ENCODE assay signal across 10 mouse cellular contexts in the genomic region with DNA sequence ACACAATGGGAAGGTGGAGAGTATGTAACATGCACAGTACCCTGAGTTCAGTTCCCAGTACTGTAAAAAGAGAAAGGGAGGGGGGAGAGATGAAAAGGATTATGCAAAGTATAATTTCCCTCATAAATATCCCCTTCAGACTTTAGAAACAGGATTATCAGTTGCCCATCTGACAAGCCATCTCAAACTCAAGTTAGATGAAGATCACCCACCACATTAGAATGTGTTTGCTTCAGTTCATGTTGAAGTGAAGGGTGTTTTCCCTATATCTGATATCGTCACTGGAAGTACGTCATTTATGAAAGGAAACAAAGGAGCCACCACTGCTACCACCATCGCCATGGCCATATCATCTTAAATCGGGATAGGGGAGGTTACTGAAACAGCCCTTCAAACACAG. TPM values are rescaled to one million over a fixed set of nuclear protein-coding genes. Genes with fewer than 3 reads are reported as not detected.
DNase-seq lines count a peak whose midpoint lies in the region; TF ChIP-seq lines count a peak whose summit lies in the region.
"Had no signal": no experiment of that assay in that cellular context is flagged by ENCODE, and none has a peak within 500 bp of the region (broad histone marks: within the 10 kb centered on the region; RNA-seq: fewer than 3 reads in every experiment).

A gene (plus strand): TSS at position 301 of the 400 bp plus-strand sequence.

- WGBS in kidney, adult 2 months = 94% methylated on average over 4 of the region's 4 CpGs
- WGBS in macrophage (ENCODE audit: missing documents) = 100% methylated on average over 4 of the region's 4 CpGs

- H3K79me2 ChIP-seq in macrophage (ENCODE audit: inconsistent target) = no peaks in the 10 kb centered on the region

- no peak for TF ChIP-seq POLR2A in kidney, adult 2 months (IDR thresholded peaks at IDR 0.05; ENCODE audit: low read depth, low read length)

- no peak within 1 kb of the TSS for H3K4me3 ChIP-seq in kidney, adult 2 months (ENCODE audit: insufficient read depth, low read depth, low read length)
- no peak within 1 kb of the TSS; the same call in 1 of the 2 replicates for H3K4me3 ChIP-seq in macrophage (ENCODE audit: inconsistent target)
- H3K4me3 ChIP-seq: heart, embryonic 13.5 days; limb, embryonic 13.5 days had no signal

- no peak for TF ChIP-seq CTCF in kidney, adult 2 months (conservative IDR thresholded peaks at IDR 0.05; ENCODE audit: insufficient read depth, insufficient read length, low read depth, low read length)

- no peaks in the 10 kb centered on the region for H3K4me1 ChIP-seq in kidney, adult 2 months (ENCODE audit: control insufficient read depth, insufficient read depth, low read length)
- H3K4me1 ChIP-seq: heart, embryonic 13.5 days; limb, embryonic 13.5 days had no signal

- no peak within 1 kb of the TSS for H3K27ac ChIP-seq in kidney, adult 2 months (ENCODE audit: insufficient read depth, low read depth, low read length)
- peak within 1 kb of the TSS; percentile 66 for H3K27ac ChIP-seq in macrophage
- H3K27ac ChIP-seq: heart, embryonic 13.5 days; limb, embryonic 13.5 days had no signal

- DNase-seq in kidney, adult 2 months = no peak
- DNase-seq in kidney, adult 9 months = no peak
- no peak for DNase-seq in adrenal gland, adult 8-10 months
- no peak for DNase-seq in gastrocnemius, postnatal 36 days
- no peak for DNase-seq in cerebellum, adult 8-10 months
- DNase-seq in cerebellum, postnatal 25 days = no peak
- no peak for DNase-seq in cerebellum, adult 9-10 months

- intact Hi-C loops in gastrocnemius, postnatal 36 days (cut with DNase I) = no loop called here

- H3K36me3 ChIP-seq in kidney, adult 2 months (ENCODE audit: control insufficient read depth, insufficient read depth, low read length) = no peaks in the 10 kb centered on the region
- no peaks in the 10 kb centered on the region for H3K36me3 ChIP-seq in macrophage (ENCODE audit: inconsistent target)
- H3K36me3 ChIP-seq: heart, embryonic 13.5 days; limb, embryonic 13.5 days had no signal

- H3K27me3 ChIP-seq in kidney, adult 2 months (replicated peaks; ENCODE audit: control insufficient read depth, insufficient read depth, low read length) = no peaks in the 10 kb centered on the region
- H3K27me3 ChIP-seq: heart, embryonic 13.5 days had no signal

RNA-seq across cellular contexts. Expression of the gene that starts here (rescaled TPM):
- 13.4 and 14.6 TPM in 2 replicates for polyA plus RNA-seq in kidney, adult 2 months (2012; rRNA removed)
- total RNA-seq in adrenal gland, adult 8-10 months (2022) = 10 to 100 TPM; 48.0 to 63.7 (median 55.0) TPM
- 10 to 100 TPM; 55.3 to 57.4 TPM for total RNA-seq in gastrocnemius, postnatal 36 days (2021)
- total RNA-seq in macrophage (2018; cell fraction: chromatin; rRNA removed) = 100 to 1,000 TPM in 10 of 26 experiments, 10 to 100 TPM in 16; 54.1 to 234 (median 91.2) TPM
- 100 to 1,000 TPM in 2 of 26 experiments, 10 to 100 TPM in 24; 51.1 to 104 (median 72.1) TPM for total RNA-seq in macrophage (2018; cell fraction: cytosol; rRNA removed)
- 100 to 1,000 TPM in 7 of 26 experiments, 10 to 100 TPM in 19; 44.9 to 212 (median 81.2) TPM for total RNA-seq in macrophage (2018; cell fraction: nucleus; rRNA removed)
- 46.7 to 70.2 TPM (median 60.8 TPM) in 3 replicates for polyA plus RNA-seq in macrophage (2018)
